Mouse (Mus musculus): ENCODE measurements around the gene Spag5.
"Not testable (repeated sequence)": the region's sequence is repeated elsewhere in the genome, so short reads cannot be mapped to it uniquely, and the experiment has no call there.

Spag5 gene

GRCm38 (mm10) chr11:78301357-78302084 lies at the start of gene Spag5:
Gene Spag5, plus strand, starts transcription at chr11:78301529.
- DNase-seq (ENCODE audit: low spot score) = peak; percentile 85

DNA sequence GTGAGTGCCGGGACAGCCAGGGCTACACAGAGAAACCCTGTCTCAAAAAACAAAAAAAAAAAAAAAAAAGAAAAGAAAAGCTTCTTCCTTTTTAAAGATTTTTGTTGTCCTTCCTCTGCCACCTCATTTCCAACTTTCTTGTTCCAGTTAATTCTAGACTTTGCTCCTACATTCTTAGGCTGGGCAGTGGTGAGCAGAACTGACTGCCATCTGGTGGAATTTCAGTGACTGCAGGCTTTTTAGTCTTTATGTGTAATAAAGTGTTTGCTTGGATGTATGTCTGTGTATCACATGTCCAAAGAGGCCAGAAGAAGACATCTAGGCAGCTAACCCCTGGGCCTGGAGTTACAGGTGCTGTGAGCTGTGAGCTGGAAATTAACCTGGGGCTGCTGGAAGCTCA lies 44.7 kb upstream of the Spag5 start:
- peak; percentile 48 for DNase-seq (ENCODE audit: low spot score)

- DNase-seq (ENCODE audit: low spot score) = no peak
Measured at GRCm38 (mm10) chr11:78260489-78261258, 40.7 kb upstream of the Spag5 start.

- peak; percentile 92 for DNase-seq (ENCODE audit: low spot score)
Measured at GRCm38 (mm10) chr11:78261380-78262352, 39.7 kb upstream of the Spag5 start, which contains the start of gene 2610507B11Rik. Gene 2610507B11Rik, plus strand, starts transcription at chr11:78261752.

DNA sequence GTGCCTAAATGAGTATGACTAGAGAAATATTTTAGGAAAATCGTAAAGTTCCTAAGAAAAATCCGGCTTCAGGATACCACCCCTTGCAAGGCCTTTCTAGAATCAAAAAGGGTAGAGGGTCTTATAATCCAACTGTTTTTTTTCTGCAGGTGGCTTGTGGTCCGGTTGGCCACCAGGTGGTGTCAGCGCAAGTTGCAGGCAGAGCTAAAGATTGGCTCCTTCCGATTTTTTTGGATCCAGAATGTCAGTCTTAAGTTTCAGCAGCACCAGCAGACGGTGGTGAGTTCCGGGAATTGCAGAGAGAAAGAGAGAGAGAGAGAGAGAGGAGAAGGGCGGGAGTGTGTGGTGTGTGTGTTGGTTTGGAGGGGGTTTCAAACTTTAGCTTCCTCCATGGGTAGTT lies 38.8 kb upstream of the Spag5 start:
- DNase-seq (ENCODE audit: low spot score) = peak; percentile 88

GRCm38 (mm10) chr11:78265571-78265970 lies 35.8 kb upstream of the Spag5 start:
- DNase-seq (ENCODE audit: low spot score) = no peak

- no peak for DNase-seq (ENCODE audit: low spot score)
Measured at GRCm38 (mm10) chr11:78271986-78272385, 29.3 kb upstream of the Spag5 start.

DNA sequence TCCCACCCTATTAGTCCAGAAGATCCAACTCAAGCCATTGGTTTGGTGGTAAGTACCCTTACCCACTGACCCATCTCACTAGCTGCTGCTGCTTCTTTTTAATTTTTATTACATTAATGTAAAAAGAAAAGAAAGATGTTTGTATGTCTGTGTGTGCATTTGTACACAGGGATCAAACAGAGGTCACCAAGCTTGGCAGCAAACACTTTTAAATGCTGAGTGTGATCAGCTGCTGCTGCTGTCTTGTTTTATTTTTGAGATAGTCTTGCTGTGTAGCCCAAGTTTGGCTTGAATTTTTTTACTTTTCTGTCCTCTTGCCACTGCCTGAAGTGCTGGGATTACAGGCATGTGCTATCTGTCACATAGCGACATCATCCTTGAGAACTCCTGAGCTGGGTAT lies 25.7 kb upstream of the Spag5 start:
- DNase-seq (ENCODE audit: low spot score) = no peak

DNA sequence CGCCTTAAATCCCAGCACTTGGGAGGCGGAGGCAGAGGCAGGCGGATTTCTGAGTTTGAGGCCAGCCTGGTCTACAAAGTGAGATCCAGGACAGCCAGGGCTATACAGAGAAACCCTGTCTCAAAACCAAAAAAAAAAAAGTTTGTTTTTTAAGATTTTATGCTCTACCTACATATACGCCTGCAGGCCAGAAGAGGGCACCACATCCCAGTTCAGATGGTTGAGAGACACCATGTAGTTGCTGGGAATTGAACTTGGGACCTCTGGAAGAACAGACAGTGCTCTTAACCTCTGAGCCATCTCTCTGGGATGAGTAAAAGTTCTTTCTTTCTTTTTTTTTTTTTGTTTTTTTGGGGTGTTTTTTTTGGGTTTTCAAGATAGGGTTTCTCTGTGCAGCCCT lies 25.2 kb upstream of the Spag5 start:
- not testable (repeated sequence) for DNase-seq (ENCODE audit: low spot score)

- no peak for DNase-seq (ENCODE audit: low spot score)
Measured at GRCm38 (mm10) chr11:78278853-78279252, 22.5 kb upstream of the Spag5 start.

- no peak for DNase-seq (ENCODE audit: low spot score)
Measured at GRCm38 (mm10) chr11:78279586-78279985, 21.7 kb upstream of the Spag5 start.

GRCm38 (mm10) chr11:78289146-78289763 lies 12.1 kb upstream of the Spag5 start:
- no peak for DNase-seq (ENCODE audit: low spot score)

DNA sequence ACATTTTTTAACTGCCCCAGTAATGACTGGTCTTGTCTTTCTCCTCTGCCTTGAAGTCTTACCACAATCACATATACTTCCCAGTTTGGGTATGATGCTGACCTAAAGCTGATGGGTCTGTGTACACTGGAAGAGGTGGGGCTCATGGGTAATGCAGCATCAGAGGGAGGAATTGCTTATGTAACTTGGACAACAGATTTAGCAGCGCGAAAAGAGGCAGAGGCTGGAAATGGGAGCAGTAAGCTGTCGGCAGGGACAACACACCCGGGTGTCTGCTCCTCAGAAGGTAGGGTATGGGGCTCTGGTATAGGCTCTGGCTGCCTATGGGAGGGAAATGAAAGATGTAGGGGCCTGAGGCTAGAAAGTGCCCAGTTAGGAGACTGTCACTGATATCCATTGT lies 10.7 kb upstream of the Spag5 start, which contains the start of gene BC030499:
BC030499 (plus strand) TSS at position 188 of the 400 bp plus-strand sequence.
- DNase-seq (ENCODE audit: low spot score) = no peak

- no peak for DNase-seq (ENCODE audit: low spot score)
Measured at GRCm38 (mm10) chr11:78294585-78294984, 6.7 kb upstream of the Spag5 start.

DNA sequence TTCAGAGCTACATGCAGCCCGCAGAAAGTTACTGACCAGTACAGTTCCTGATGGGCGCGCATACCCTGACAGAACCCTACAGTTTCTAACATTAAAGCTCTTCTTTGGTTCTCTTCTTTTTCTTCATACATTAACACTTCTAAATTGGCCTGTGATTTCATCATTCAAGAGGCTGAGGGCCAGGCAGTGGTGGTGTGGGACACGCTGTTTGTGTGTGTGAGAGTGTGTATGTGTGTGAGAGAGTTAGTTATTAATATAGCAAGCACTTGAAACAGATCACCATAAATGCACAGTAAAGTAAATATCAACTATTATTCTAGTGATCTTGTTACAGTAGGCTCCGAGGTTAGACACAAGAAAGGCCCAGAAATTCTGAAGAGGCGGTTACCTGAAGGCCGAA lies 412 bp upstream of the Spag5 start:
- no peak for DNase-seq (ENCODE audit: low spot score)

DNA sequence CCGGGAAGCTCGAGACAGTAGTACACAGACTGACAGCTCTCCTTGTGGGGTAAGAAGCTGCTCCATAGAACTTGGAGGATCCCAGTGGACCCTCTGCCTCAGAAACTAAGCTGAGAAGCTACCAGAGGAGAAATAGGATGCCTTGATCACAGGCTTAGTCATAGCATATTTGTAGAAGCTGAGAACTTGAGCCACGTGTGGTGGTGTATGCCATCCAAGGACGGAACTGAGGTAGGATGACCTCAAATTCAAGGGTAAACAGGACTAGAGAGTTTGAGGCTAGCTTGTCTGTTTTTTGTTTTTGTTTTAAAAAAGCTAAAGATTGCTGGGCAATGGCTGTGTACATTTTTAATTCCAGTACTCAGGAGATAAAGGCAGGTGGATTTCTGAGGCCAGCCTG lies 3.9 kb downstream of the Spag5 start:
- DNase-seq (ENCODE audit: low spot score) = no peak

DNA sequence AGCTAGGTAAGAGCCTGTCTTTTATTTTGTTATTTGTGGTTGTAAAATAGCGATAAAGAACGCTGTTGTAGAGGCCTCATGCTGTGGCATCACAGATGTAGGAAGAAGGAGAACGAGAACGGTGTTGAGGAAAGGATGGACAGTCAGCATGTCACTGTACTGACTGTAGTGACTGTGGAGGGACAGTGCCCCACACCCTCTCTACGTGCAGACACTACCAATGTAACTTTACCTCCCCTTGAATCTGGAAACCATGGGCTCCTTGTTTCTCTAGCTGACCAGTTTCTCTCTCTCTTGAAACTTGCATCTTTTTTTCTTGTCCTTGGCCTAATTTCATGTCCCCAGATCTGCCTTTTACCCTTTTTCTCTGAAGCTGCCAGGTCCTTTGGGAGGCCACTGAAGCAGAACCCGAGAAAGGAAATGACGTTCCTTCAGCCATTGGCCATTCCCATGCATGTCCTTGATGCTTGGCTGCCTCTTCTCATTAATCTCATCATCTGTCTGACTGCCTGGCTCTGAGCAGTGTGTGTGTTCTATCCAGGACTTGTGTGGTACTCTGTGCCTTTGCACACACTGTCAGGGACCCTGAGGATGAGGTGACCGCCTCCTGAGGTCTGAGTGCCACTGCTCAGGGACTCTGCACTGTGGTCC lies 9.7 kb downstream of the Spag5 start:
- no peak for DNase-seq (ENCODE audit: low spot score)

DNA sequence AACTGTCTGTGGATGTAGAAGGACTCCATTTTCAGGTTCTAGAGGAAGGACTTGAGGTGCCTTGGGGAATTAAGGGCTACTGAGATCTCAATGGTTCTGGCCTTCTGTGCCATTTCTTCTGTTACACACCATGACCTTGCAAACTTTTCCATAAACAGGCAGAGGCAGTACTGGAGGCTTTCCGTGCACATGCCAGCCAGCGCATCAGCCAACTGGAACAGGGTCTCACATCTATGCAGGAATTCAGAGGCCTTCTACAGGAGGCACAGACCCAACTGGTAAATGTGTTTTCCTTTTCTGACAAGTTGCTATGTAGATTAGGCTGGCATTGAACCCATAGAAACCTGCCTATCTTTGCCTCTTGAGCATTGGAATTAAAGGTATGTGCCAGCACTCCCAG lies 12.3 kb downstream of the Spag5 start:
- peak; percentile 28 for DNase-seq (ENCODE audit: low spot score)

DNA sequence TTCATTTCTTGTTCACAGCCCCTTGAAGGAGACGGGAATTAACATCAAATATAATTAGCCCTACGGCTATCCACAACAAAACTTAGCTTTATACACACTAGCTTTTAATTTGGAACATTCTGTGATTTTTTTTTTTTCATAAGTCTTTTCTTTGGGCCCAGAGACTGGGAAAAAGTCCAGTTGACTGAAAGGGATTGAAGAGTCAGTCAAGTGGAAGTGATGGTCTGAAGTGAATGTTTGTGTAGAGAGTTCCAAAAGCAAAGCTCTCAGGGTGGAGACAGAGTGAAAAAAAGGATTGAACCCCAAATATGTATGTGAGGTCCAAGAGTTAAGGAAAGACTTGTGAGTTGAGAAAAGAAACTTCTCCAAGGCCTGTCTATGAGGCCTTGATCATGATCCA lies 17.1 kb downstream of the Spag5 start:
- DNase-seq (ENCODE audit: low spot score) = no peak

GRCm38 (mm10) chr11:78322076-78322831 lies 20.9 kb downstream of the Spag5 start:
- no peak for DNase-seq (ENCODE audit: low spot score)
